Mouse (Mus musculus): Measurements from ENCODE around the gene Palm3. TPM values are rescaled to one million over a fixed set of nuclear protein-coding genes. Genes with fewer than 3 reads are reported as not detected.

The Palm3 gene
- polyA plus RNA-seq, 2 experiments, result 0.19 TPM; not detected in 1

DNA sequence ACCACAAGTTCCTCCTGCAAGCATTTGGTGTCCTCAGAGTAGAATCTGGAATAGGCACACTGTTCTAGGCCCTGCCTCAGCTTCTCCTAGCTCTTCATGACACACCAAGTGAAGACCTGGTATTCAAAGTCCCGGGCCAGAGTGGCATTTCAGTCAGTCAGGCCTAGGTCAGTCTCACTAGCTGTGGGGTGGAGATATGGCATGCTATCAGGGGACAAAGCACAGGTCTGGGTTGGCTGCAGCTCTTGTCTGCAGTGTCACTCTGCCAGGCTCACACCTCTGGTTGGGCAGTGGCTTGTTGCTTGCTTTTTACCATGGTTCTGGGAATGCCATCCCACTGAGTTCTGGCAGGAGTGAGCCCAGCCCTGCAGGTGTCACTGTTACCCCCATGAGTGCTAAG lies 55.1 kb downstream of the Palm3 start:
- TF ChIP-seq CTCF (IDR thresholded peaks at IDR 0.05; ENCODE audit: low read depth) (no peak), EP300 (IDR thresholded peaks at IDR 0.05; ENCODE audit: low read depth) (no peak)
- no peak overlapping the region for H3K4me2 ChIP-seq (ENCODE audit: low read depth)
- H3K27ac ChIP-seq, result no peak overlapping the region
- no peaks in the 10 kb centered on the region for H3K4me1 ChIP-seq (replicated peaks; ENCODE audit: control insufficient read depth in 2 of 2, insufficient read depth in 2 of 2, low read length in 1 of 2)
- no peak overlapping the region for H3K9ac ChIP-seq (replicated peaks)
- no peaks in the 10 kb centered on the region for H3K9me3 ChIP-seq (ENCODE audit: control insufficient read depth, low read length)
- no peaks in the 10 kb centered on the region for H3K36me3 ChIP-seq (replicated peaks; ENCODE audit: control insufficient read depth, insufficient read depth, low read depth)
- DNase-seq (ENCODE audit: low read depth in 3 of 3, low spot score in 3 of 3), result no peak
- WGBS (ENCODE audit: insufficient replicate concordance), result 31% methylated on average over 1 of the region's 1 CpGs
- ATAC-seq (ENCODE audit: insufficient read depth), result no peak
- no peaks in the 10 kb centered on the region for H3K27me3 ChIP-seq (ENCODE audit: control insufficient read depth, insufficient read depth, low read length)
- no peak overlapping the region for H3K4me3 ChIP-seq (ENCODE audit: insufficient read depth in 1 of 2, low read depth in 2 of 2, low read length in 2 of 2)

GRCm38 (mm10) chr8:84076849-84077248 lies 55.6 kb downstream of the Palm3 start:
- no peak for DNase-seq (ENCODE audit: low read depth in 3 of 3, low spot score in 3 of 3)
- Histone ChIP-seq H3K9ac (replicated peaks) (no peak overlapping the region), H3K9me3 (ENCODE audit: control insufficient read depth, low read length) (no peaks in the 10 kb centered on the region), H3K4me2 (ENCODE audit: low read depth) (no peak overlapping the region), H3K27ac (no peak overlapping the region), H3K4me3 (ENCODE audit: insufficient read depth in 1 of 2, low read depth in 2 of 2, low read length in 2 of 2) (no peak overlapping the region), H3K27me3 (ENCODE audit: control insufficient read depth, insufficient read depth, low read length) (no peaks in the 10 kb centered on the region), H3K36me3 (replicated peaks; ENCODE audit: control insufficient read depth, insufficient read depth, low read depth) (no peaks in the 10 kb centered on the region), H3K4me1 (replicated peaks; ENCODE audit: control insufficient read depth in 2 of 2, insufficient read depth in 2 of 2, low read length in 1 of 2) (no peaks in the 10 kb centered on the region)
- TF ChIP-seq EP300 (IDR thresholded peaks at IDR 0.05; ENCODE audit: low read depth) (no peak), CTCF (IDR thresholded peaks at IDR 0.05; ENCODE audit: low read depth) (no peak)
- 84% methylated on average over 3 of the region's 3 CpGs for WGBS (ENCODE audit: insufficient replicate concordance)
- ATAC-seq (ENCODE audit: insufficient read depth), result no peak

GRCm38 (mm10) chr8:84079206-84079605 lies 57.9 kb downstream of the Palm3 start:
- no peaks in the 10 kb centered on the region; the same call in 1 of the 2 replicates for H3K36me3 ChIP-seq (replicated peaks; ENCODE audit: control insufficient read depth, insufficient read depth, low read depth)
- H3K4me3 ChIP-seq (ENCODE audit: insufficient read depth in 1 of 2, low read depth in 2 of 2, low read length in 2 of 2), result no peak overlapping the region
- DNase-seq (ENCODE audit: low read depth in 3 of 3, low spot score in 3 of 3) (no peak), ATAC-seq (ENCODE audit: insufficient read depth) (no peak)
- TF ChIP-seq EP300 (IDR thresholded peaks at IDR 0.05; ENCODE audit: low read depth) (no peak), CTCF (IDR thresholded peaks at IDR 0.05; ENCODE audit: low read depth) (no peak)
- no peaks in the 10 kb centered on the region for H3K4me1 ChIP-seq (replicated peaks; ENCODE audit: control insufficient read depth in 2 of 2, insufficient read depth in 2 of 2, low read length in 1 of 2)
- no peaks in the 10 kb centered on the region for H3K9me3 ChIP-seq (ENCODE audit: control insufficient read depth, low read length)
- no peak overlapping the region for H3K4me2 ChIP-seq (ENCODE audit: low read depth)
- WGBS (ENCODE audit: insufficient replicate concordance), result 64% methylated on average over 5 of the region's 5 CpGs
- no peak overlapping the region for H3K27ac ChIP-seq
- no peak overlapping the region for H3K9ac ChIP-seq (replicated peaks)
- H3K27me3 ChIP-seq (ENCODE audit: control insufficient read depth, insufficient read depth, low read length), result no peaks in the 10 kb centered on the region

MicroRNAs within 50 kb of the gene (microRNA counts, 519-probe panel; counts per million panel counts)
- 69.9 counts per million for microRNA mmu-miR-1199

Small RNA genes lying within 50 kb of the gene (microRNA-seq; reads per million reads assigned to microRNA genes)
- gene Mir1199, result not detected
- 4.6 reads per million, percentile 4 among the genes with 10 or more reads in this experiment for gene Mir8111

Other genes starting within 250 kb of the Palm3 start
- gene Adgrl1, start 121.4 kb upstream of the Palm3 start, polyA plus RNA-seq (2012; rRNA removed), result 4.5 and 6.1 TPM in 2 replicates
- gene Adgrl1, start 121.4 kb upstream of the Palm3 start, polyA plus RNA-seq (2014; fragmentation: Nextera tagmentation; extraction: Ambion mirVana), result 1.2 and 1.7 TPM in 2 replicates
- gene Gm10644, start 66.3 kb upstream of the Palm3 start, polyA plus RNA-seq (2012; rRNA removed), result 0.30 and 0.31 TPM in 2 replicates
- gene Gm10644, start 66.3 kb upstream of the Palm3 start, polyA plus RNA-seq (2014; fragmentation: Nextera tagmentation; extraction: Ambion mirVana), result 0.09 and 0.30 TPM in 2 replicates
- gene Asf1b, start 66.0 kb upstream of the Palm3 start, polyA plus RNA-seq (2012; rRNA removed), result 92.7 and 98.5 TPM in 2 replicates
- gene Asf1b, start 66.0 kb upstream of the Palm3 start, polyA plus RNA-seq (2014; fragmentation: Nextera tagmentation; extraction: Ambion mirVana), result 130 and 138 TPM in 2 replicates
- 19.9 and 24.8 TPM in 2 replicates for gene Prkaca, start 48.5 kb upstream of the Palm3 start, polyA plus RNA-seq (2012; rRNA removed)
- gene Prkaca, start 48.5 kb upstream of the Palm3 start, polyA plus RNA-seq (2014; fragmentation: Nextera tagmentation; extraction: Ambion mirVana), result 30.6 and 34.0 TPM in 2 replicates
- gene Samd1, start 23.8 kb upstream of the Palm3 start, polyA plus RNA-seq (2012; rRNA removed), result 32.5 and 34.5 TPM in 2 replicates
- 9.1 and 9.3 TPM in 2 replicates for gene Samd1, start 23.8 kb upstream of the Palm3 start, polyA plus RNA-seq (2014; fragmentation: Nextera tagmentation; extraction: Ambion mirVana)
- 0.41 and 0.65 TPM in 2 replicates for gene 1700067K01Rik, start 20.0 kb upstream of the Palm3 start, polyA plus RNA-seq (2012; rRNA removed)
- 0.41 and 0.49 TPM in 2 replicates for gene 1700067K01Rik, start 20.0 kb upstream of the Palm3 start, polyA plus RNA-seq (2014; fragmentation: Nextera tagmentation; extraction: Ambion mirVana)
- gene 2210011C24Rik, start 9.3 kb upstream of the Palm3 start, polyA plus RNA-seq (2012; rRNA removed), result not detected in 2 replicates
- gene 2210011C24Rik, start 9.3 kb upstream of the Palm3 start, polyA plus RNA-seq (2014; fragmentation: Nextera tagmentation; extraction: Ambion mirVana), result not detected in 2 replicates
- 0.56 and 0.70 TPM in 2 replicates for gene Il27ra, start 21.1 kb downstream of the Palm3 start, polyA plus RNA-seq (2012; rRNA removed)
- gene Il27ra, start 21.1 kb downstream of the Palm3 start, polyA plus RNA-seq (2014; fragmentation: Nextera tagmentation; extraction: Ambion mirVana), result 0.32 and 0.45 TPM in 2 replicates
- gene Rln3, start 23.5 kb downstream of the Palm3 start, polyA plus RNA-seq (2012; rRNA removed), result not detected in 2 replicates
- gene Rln3, start 23.5 kb downstream of the Palm3 start, polyA plus RNA-seq (2014; fragmentation: Nextera tagmentation; extraction: Ambion mirVana), result not detected in 2 replicates
- 0.08 and 0.22 TPM in 2 replicates for gene Gm10643, start 43.7 kb downstream of the Palm3 start, polyA plus RNA-seq (2012; rRNA removed)
- gene Gm10643, start 43.7 kb downstream of the Palm3 start, polyA plus RNA-seq (2014; fragmentation: Nextera tagmentation; extraction: Ambion mirVana), result 0.16 TPM in 1 of 2 replicates, not detected in the other
- gene Rfx1, start 45.4 kb downstream of the Palm3 start, polyA plus RNA-seq (2012; rRNA removed), result 4.6 and 5.0 TPM in 2 replicates
- 1.5 and 2.6 TPM in 2 replicates for gene Rfx1, start 45.4 kb downstream of the Palm3 start, polyA plus RNA-seq (2014; fragmentation: Nextera tagmentation; extraction: Ambion mirVana)
- gene Dcaf15, start 83.3 kb downstream of the Palm3 start, polyA plus RNA-seq (2012; rRNA removed), result 16.8 and 17.1 TPM in 2 replicates
- gene Dcaf15, start 83.3 kb downstream of the Palm3 start, polyA plus RNA-seq (2014; fragmentation: Nextera tagmentation; extraction: Ambion mirVana), result 2.5 and 3.2 TPM in 2 replicates
- 0.03 and 0.04 TPM in 2 replicates for gene Podnl1, start 104.5 kb downstream of the Palm3 start, polyA plus RNA-seq (2012; rRNA removed)
- not detected in 2 replicates for gene Podnl1, start 104.5 kb downstream of the Palm3 start, polyA plus RNA-seq (2014; fragmentation: Nextera tagmentation; extraction: Ambion mirVana)
- gene Cc2d1a, start 126.5 kb downstream of the Palm3 start, polyA plus RNA-seq (2012; rRNA removed), result 3.0 and 3.4 TPM in 2 replicates
- 2.3 and 3.6 TPM in 2 replicates for gene Cc2d1a, start 126.5 kb downstream of the Palm3 start, polyA plus RNA-seq (2014; fragmentation: Nextera tagmentation; extraction: Ambion mirVana)
- 0.15 and 0.19 TPM in 2 replicates for gene 4930432K21Rik, start 126.6 kb downstream of the Palm3 start, polyA plus RNA-seq (2012; rRNA removed)
- 0.25 TPM in 1 of 2 replicates, not detected in the other for gene 4930432K21Rik, start 126.6 kb downstream of the Palm3 start, polyA plus RNA-seq (2014; fragmentation: Nextera tagmentation; extraction: Ambion mirVana)
- 0.12 TPM in 1 of 2 replicates, not detected in the other for gene Nanos3, start 163.7 kb downstream of the Palm3 start, polyA plus RNA-seq (2012; rRNA removed)
- not detected in 2 replicates for gene Nanos3, start 163.7 kb downstream of the Palm3 start, polyA plus RNA-seq (2014; fragmentation: Nextera tagmentation; extraction: Ambion mirVana)
- 1.9 and 2.1 TPM in 2 replicates for gene Zswim4, start 215.6 kb downstream of the Palm3 start, polyA plus RNA-seq (2012; rRNA removed)
- gene Zswim4, start 215.6 kb downstream of the Palm3 start, polyA plus RNA-seq (2014; fragmentation: Nextera tagmentation; extraction: Ambion mirVana), result 0.74 and 1.4 TPM in 2 replicates
- gene D8Ertd738e, start 228.2 kb downstream of the Palm3 start, polyA plus RNA-seq (2012; rRNA removed), result 95.7 and 127 TPM in 2 replicates
- 261 and 262 TPM in 2 replicates for gene D8Ertd738e, start 228.2 kb downstream of the Palm3 start, polyA plus RNA-seq (2014; fragmentation: Nextera tagmentation; extraction: Ambion mirVana)
- gene Mri1, start 235.9 kb downstream of the Palm3 start, polyA plus RNA-seq (2012; rRNA removed), result 15.6 and 17.2 TPM in 2 replicates
- gene Mri1, start 235.9 kb downstream of the Palm3 start, polyA plus RNA-seq (2014; fragmentation: Nextera tagmentation; extraction: Ambion mirVana), result 27.1 and 28.7 TPM in 2 replicates
- gene Ccdc130, start 248.9 kb downstream of the Palm3 start, polyA plus RNA-seq (2012; rRNA removed), result 3.6 and 5.5 TPM in 2 replicates
- 5.0 and 7.1 TPM in 2 replicates for gene Ccdc130, start 248.9 kb downstream of the Palm3 start, polyA plus RNA-seq (2014; fragmentation: Nextera tagmentation; extraction: Ambion mirVana)

Data from liver, embryonic 14.5 days (tissue).